Mouse (Mus musculus): Measurements from ENCODE around the gene Cd3d. TPM values are rescaled to one million over a fixed set of nuclear protein-coding genes. Genes with fewer than 3 reads are reported as not detected.
"Not testable (repeated sequence)": the region's sequence is repeated elsewhere in the genome, so short reads cannot be mapped to it uniquely, and the experiment has no call there.

Cd3d gene
- not detected for polyA plus RNA-seq (2021)

- ATAC-seq (no peak), DNase-seq (ENCODE audit: low read depth, low spot score) (no peak)
- ChIA-PET POLR2A (no interaction called here), CTCF (no interaction called here)
- in situ Hi-C loops (cut with MboI; ENCODE audit: low pct_unique_long_range_greater_than_20kb): no loop called here
- no peak for TF ChIP-seq CTCF (IDR thresholded peaks at IDR 0.05)
- H3K27me3 ChIP-seq: peaks cover 80% of the 10 kb centered on the region
Measured at GRCm38 (mm10) chr9:44981676-44982075, at the start of gene Cd3d. TSS of gene Cd3d (plus strand) at chr9:44981786.

- POLR2A ChIA-PET: no interaction called here
- in situ Hi-C loops (cut with MboI; ENCODE audit: low pct_unique_long_range_greater_than_20kb): no loop called here
- CTCF ChIA-PET: interaction anchor here (1.7 kb wide), 1 partner anchor 10 kb away, joined by 5 read pairs; no protein-coding TSS in a partner anchor
- H3K27me3 ChIP-seq: no peaks in the 10 kb centered on the region
- no peak for TF ChIP-seq CTCF (IDR thresholded peaks at IDR 0.05)
- no peak for ATAC-seq
- DNase-seq (ENCODE audit: low read depth, low spot score): no peak
Measured at GRCm38 (mm10) chr9:44941756-44942155, 39.8 kb upstream of the Cd3d start.

- no peak for DNase-seq (ENCODE audit: low read depth, low spot score)
- TF ChIP-seq CTCF (IDR thresholded peaks at IDR 0.05): no peak
Measured at GRCm38 (mm10) chr9:44942421-44942820, 39.2 kb upstream of the Cd3d start.

GRCm38 (mm10) chr9:44946185-44946695 is 35.3 kb upstream of the Cd3d start:
- no peak for ATAC-seq
- H3K27me3 ChIP-seq: no peaks in the 10 kb centered on the region

More at GRCm38 (mm10) chr9:44942421-44942820, 39.2 kb upstream of the Cd3d start:
- ChIA-PET CTCF (interaction anchor here (1.7 kb wide), 1 partner anchor 9 kb away, joined by 5 read pairs; no protein-coding TSS in a partner anchor), POLR2A (no interaction called here)
- no peaks in the 10 kb centered on the region for H3K27me3 ChIP-seq
- ATAC-seq: no peak
- in situ Hi-C loops (cut with MboI; ENCODE audit: low pct_unique_long_range_greater_than_20kb): no loop called here

GRCm38 (mm10) chr9:44947836-44948235 is 33.8 kb upstream of the Cd3d start:
- ChIA-PET CTCF (no interaction called here), POLR2A (interaction anchor here (0.8 kb wide), 1 partner anchor 9 kb away, joined by 4 read pairs; no protein-coding TSS in a partner anchor)
- no peaks in the 10 kb centered on the region for H3K27me3 ChIP-seq
- ATAC-seq: no peak
- in situ Hi-C loops (cut with MboI; ENCODE audit: low pct_unique_long_range_greater_than_20kb): no loop called here
- DNase-seq (ENCODE audit: low read depth, low spot score): no peak
- no peak for TF ChIP-seq CTCF (IDR thresholded peaks at IDR 0.05)

More at GRCm38 (mm10) chr9:44946185-44946695, 35.3 kb upstream of the Cd3d start:
- in situ Hi-C loops (cut with MboI; ENCODE audit: low pct_unique_long_range_greater_than_20kb): no loop called here
- POLR2A ChIA-PET: no interaction called here
- TF ChIP-seq CTCF (IDR thresholded peaks at IDR 0.05): no peak
- DNase-seq (ENCODE audit: low read depth, low spot score): no peak
- CTCF ChIA-PET: no interaction called here

- TF ChIP-seq CTCF (IDR thresholded peaks at IDR 0.05): no peak
- ChIA-PET POLR2A (interaction anchor here (0.7 kb wide), 1 partner anchor 191 kb away, joined by 3 read pairs; no protein-coding TSS in a partner anchor), CTCF (interaction anchor here (0.9 kb wide), 1 partner anchor 14 kb away, joined by 3 read pairs; no protein-coding TSS in a partner anchor)
- H3K27me3 ChIP-seq: no peaks in the 10 kb centered on the region
- ATAC-seq (no peak), DNase-seq (ENCODE audit: low read depth, low spot score) (no peak)
- in situ Hi-C loops (cut with MboI; ENCODE audit: low pct_unique_long_range_greater_than_20kb): no loop called here
Measured at GRCm38 (mm10) chr9:44954432-44954831, 27.2 kb upstream of the Cd3d start.

GRCm38 (mm10) chr9:44965126-44965832 is 16.3 kb upstream of the Cd3d start, which contains the start of gene Ube4a:
TSS of gene Ube4a (minus strand) at chr9:44965600.
- in situ Hi-C loops (cut with MboI; ENCODE audit: low pct_unique_long_range_greater_than_20kb): no loop called here
- POLR2A ChIA-PET: no interaction called here
- DNase-seq (ENCODE audit: low read depth, low spot score) (peak; percentile 88), ATAC-seq (peak; percentile 78)
- CTCF ChIA-PET: interaction anchor here (2.1 kb wide), 1 partner anchor 12 kb away, joined by 10 read pairs; no protein-coding TSS in a partner anchor
- no peak for TF ChIP-seq CTCF (IDR thresholded peaks at IDR 0.05)
- H3K27me3 ChIP-seq: peaks cover 5% of the 10 kb centered on the region

- DNase-seq (ENCODE audit: low read depth, low spot score) (no peak), ATAC-seq (no peak)
- CTCF ChIA-PET: interaction anchor here (1.1 to 2.1 kb wide), 6 partner anchors 10 to 125 kb away, joined by 3 to 10 read pairs (median 4); partner anchors contain the start of gene Cd3g
- in situ Hi-C loops (cut with MboI; ENCODE audit: low pct_unique_long_range_greater_than_20kb): no loop called here
- POLR2A ChIA-PET: no interaction called here
- peaks cover 10% of the 10 kb centered on the region for H3K27me3 ChIP-seq
- no peak for TF ChIP-seq CTCF (IDR thresholded peaks at IDR 0.05)
Measured at GRCm38 (mm10) chr9:44965833-44966466, 15.6 kb upstream of the Cd3d start.

- TF ChIP-seq CTCF (IDR thresholded peaks at IDR 0.05): peak; percentile 93
- ATAC-seq: peak; percentile 79
- peak; percentile 43 for DNase-seq (ENCODE audit: low read depth, low spot score)
- ChIA-PET CTCF (interaction anchor here (1.1 to 2.1 kb wide), 6 partner anchors 9 to 126 kb away, joined by 3 to 10 read pairs (median 4); partner anchors contain the start of gene Cd3g), POLR2A (no interaction called here)
- H3K27me3 ChIP-seq: peaks cover 17% of the 10 kb centered on the region
- in situ Hi-C loops (cut with MboI; ENCODE audit: low pct_unique_long_range_greater_than_20kb): no loop called here
Measured at GRCm38 (mm10) chr9:44966815-44967242, 14.8 kb upstream of the Cd3d start.

GRCm38 (mm10) chr9:44967763-44968162 is 13.8 kb upstream of the Cd3d start:
- DNase-seq (ENCODE audit: low read depth, low spot score); in situ Hi-C loops (cut with MboI; ENCODE audit: low pct_unique_long_range_greater_than_20kb); POLR2A ChIA-PET; ATAC-seq; CTCF ChIA-PET: not testable (repeated sequence)
- H3K27me3 ChIP-seq: peaks cover 20% of the 10 kb centered on the region

GRCm38 (mm10) chr9:44969450-44969849 is 12.1 kb upstream of the Cd3d start:
- POLR2A ChIA-PET: no interaction called here
- CTCF ChIA-PET: no interaction called here
- DNase-seq (ENCODE audit: low read depth, low spot score): no peak
- peaks cover 35% of the 10 kb centered on the region for H3K27me3 ChIP-seq
- no peak for ATAC-seq
- peak; percentile 33 for TF ChIP-seq CTCF (IDR thresholded peaks at IDR 0.05)
- in situ Hi-C loops (cut with MboI; ENCODE audit: low pct_unique_long_range_greater_than_20kb): no loop called here

Data from Patski (cell line).